Comparison of ENCODE assay signal across 8 mouse cellular contexts in the genomic region with DNA sequence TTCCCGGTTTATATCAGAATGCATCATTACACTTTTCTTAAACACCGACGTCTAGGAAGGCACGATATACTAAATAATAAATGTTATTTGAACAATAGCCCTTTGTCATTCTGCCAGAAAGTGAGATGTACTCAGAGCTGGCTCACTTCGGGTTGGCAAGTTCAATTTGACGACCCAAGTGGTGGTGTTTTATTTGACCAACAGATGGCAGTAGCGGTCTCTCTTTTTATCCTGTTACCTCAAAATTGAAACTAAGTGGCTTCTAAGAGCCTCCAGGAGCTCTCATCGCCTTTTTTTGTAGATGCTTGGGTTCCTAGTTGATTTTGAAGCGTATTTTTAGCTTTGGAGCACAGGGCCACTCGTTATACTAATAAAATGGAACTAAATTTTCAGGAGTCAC.
A peak's percentile ranks its signal among the peaks of the same experiment; 100 is the strongest.
DNase-seq lines count a peak whose midpoint lies in the region; ATAC-seq lines count a peak whose summit lies in the region.

No protein-coding gene starts in this region.

- 12% methylated on average over 10 of the region's 10 CpGs for WGBS in midbrain, embryonic 15.5 days

- no peaks in the 10 kb centered on the region for H3K36me3 ChIP-seq in midbrain, embryonic 15.5 days (replicated peaks)

- intact Hi-C loops in left cerebral cortex, postnatal 36 days (cut with DNase I): loop anchor here (5.0 kb wide), 1 partner anchor 378 kb away; no protein-coding TSS in a partner anchor

- no peak overlapping the region for H3K4me3 ChIP-seq in midbrain, embryonic 15.5 days

- no peaks in the 10 kb centered on the region for H3K27me3 ChIP-seq in midbrain, embryonic 15.5 days (replicated peaks)

- H3K27ac ChIP-seq in midbrain, embryonic 15.5 days: no peak overlapping the region

- H3K9ac ChIP-seq in midbrain, embryonic 15.5 days: no peak overlapping the region

- no peaks in the 10 kb centered on the region for H3K4me1 ChIP-seq in midbrain, embryonic 15.5 days

- ATAC-seq in inflammation-experienced regulatory T-cells, adult 6 months: peak; percentile 91
- ATAC-seq in midbrain, embryonic 15.5 days (replicated peaks): peak; percentile 48; the same call in 1 of the 2 replicates

- H3K4me2 ChIP-seq in midbrain, embryonic 15.5 days: no peak overlapping the region

- no peaks in the 10 kb centered on the region for H3K9me3 ChIP-seq in midbrain, embryonic 15.5 days

- DNase-seq in 3134 (ENCODE audit: extremely low read depth, insufficient read length, low spot score) (peak; percentile 59), MEL-GATA-1-ER (ENCODE audit: extremely low read depth, low read depth) (peak; percentile 66)
- peak; percentile 67 for DNase-seq in cerebellum, adult 9-10 months
- peak; percentile 11 to 36 for DNase-seq in frontal cortex, postnatal 10 days (ENCODE audit: low spot score in 2 of 2)
- peak; percentile 42 for DNase-seq in left cerebral cortex, postnatal 36 days (ENCODE audit: low spot score in 2 of 2)
- DNase-seq in testis, postnatal 10 days (ENCODE audit: low spot score): peak; percentile 57
